Mouse (Mus musculus): ENCODE data around the gene Ppp1r21.

The Ppp1r21 gene

GRCm38 (mm10) chr17:88530667-88531066 is 749 bp downstream of the Ppp1r21 start:
- DNase-seq = peak in 1 of 2 experiments; percentile 15

DNA sequence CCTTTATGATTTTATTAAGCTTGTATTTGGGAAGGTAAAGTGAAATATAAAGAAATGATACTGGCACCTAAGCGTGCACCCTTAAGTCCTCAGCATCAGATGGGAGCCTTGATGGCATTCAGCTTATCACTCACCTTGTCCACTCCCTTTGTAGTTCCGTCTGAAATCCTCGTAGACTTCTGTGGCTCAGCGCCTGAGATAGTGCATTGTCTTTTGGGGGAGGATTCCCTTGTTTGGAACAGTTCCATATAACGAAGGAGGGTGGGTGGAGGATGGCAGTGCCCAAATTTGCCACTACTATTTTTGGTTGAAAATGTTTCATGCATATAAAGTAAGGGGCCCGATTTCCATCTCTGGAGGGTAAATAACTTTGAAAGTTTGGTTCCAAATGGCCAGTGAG is 1.3 kb downstream of the Ppp1r21 start:
- DNase-seq = no peak

- no peak for DNase-seq
Observed at GRCm38 (mm10) chr17:88537842-88538430, 8.0 kb downstream of the Ppp1r21 start.

- DNase-seq = no peak
Observed at GRCm38 (mm10) chr17:88542771-88543416, 13.0 kb downstream of the Ppp1r21 start.

GRCm38 (mm10) chr17:88543417-88543782 is 13.5 kb downstream of the Ppp1r21 start:
- DNase-seq = no peak

DNA sequence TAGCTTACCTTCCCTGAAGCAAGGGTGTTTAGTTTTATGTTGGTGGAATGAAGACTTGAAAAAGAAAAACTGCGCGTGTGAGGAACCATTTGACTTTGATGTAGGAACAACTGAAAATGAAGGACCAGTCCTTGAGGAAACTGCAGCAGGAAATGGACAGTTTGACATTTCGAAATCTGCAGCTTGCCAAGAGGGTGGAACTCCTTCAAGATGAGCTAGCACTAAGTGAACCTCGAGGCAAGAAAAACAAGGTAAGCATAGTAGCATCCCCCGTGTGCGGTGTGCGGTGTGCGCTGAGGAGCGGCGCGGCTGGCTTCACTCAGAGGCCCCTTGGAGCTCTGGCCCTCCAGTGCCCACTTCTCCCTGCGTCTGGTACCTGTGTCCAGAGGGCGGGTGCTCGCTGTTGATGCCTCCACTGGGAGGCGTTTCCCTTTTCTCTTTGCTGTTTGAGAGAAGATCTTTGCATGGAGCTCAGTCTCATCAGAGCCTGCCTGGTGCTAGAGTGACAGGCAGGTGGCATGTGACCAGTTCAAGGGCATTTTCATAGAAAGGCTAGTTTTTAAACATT is 15.4 kb downstream of the Ppp1r21 start:
- no peak for DNase-seq

DNA sequence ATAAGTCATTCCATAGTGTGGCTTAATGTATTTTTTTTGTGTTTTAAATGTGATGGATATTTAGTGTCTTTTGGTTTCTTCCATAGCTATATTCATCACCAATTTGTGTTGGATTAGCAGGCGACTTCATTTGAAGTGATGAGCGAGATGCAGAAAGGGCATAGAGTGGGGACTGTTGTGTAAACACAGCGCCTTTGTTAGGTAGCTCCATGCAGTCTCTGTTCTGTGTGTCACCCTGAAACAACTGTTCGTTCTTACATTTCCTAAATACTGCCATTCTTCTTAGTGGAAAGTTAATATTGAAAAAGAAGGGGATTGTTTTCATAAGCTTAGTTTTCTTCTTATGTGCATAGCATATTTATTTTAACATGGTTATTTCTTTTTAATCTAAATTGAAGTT is 16.8 kb downstream of the Ppp1r21 start:
- no peak for DNase-seq

DNA sequence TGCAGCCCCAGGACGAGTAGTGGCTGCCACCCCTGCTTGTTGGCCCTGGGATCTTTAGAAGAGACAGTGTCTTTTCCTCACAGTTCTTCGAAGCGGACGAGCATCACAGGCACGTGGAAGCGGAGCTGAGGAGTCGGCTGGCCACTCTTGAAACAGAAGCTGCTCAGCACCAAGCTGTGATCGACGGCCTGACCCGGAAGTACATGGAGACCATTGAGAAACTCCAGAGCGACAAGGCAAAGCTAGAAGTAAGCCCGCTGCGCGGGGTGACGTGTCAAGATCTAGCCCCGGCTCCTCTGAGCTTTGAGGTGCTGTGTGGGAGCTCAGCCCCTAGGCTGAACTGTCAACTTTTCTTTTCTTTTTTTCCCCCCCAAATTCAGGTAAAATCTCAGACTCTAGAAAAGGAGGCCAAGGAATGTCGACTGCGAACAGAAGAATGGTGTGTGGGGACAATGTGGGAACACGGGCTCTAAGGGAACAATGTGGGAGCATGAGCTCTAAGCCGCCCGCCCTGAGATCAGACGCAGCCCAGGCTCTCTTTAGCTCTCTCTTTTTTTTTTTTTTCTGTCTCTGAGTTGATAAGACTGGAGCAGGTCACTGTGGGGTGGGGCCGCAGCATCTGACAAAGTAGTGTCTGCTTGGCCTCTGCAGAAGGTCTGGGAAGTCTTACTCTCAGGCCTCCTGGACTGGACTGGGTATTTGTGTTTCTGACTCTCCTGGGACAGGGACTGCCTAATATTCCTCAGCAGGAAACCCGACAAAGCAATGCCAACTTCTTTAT is 19.7 kb downstream of the Ppp1r21 start:
- DNase-seq = no peak

GRCm38 (mm10) chr17:88550351-88550750 is 20.4 kb downstream of the Ppp1r21 start:
- no peak for DNase-seq

DNA sequence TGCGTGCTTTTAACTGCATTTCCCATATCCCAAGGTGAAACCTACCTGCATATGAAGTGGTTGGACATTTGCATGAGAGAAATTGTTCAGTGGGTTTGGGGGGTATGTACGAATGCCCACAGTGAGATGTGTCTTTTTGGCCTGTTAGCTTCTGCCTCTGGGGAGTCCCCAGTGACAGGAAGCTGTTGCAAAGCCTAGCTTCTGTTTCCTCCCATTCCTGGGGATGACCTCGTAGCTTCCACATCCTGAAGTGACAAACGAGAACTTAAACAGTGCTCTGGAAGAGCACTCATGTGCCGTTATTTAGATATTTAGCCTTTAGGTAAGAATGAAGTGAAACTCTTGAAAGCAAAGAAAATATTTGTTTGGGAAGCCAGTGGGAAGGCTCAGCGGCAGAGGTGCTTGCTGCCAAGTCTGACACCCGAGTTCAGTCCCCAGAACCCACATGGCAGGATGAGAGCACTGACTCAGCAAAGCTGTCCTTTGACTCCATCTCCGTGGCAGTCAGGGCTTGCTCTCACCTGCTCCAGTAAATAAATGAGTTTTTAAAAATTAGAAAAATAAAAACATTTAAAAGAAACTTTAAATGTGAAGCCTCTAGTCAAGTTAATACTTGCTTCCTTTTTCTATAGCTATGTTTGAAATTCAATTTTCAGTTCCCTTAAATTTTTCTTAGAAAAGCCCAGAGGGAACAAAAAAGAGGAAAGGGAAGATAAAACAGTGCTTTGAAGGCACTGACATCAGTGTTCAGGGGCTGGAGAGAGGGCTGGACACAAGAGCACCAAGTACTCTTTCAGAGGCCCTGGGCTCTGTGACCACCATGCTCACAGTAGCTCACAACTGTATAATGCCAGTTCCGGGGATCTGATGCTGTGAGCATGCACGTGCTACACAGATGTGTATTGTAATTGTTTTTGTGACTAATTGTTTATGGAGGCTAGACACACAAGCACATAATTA is 21.3 kb downstream of the Ppp1r21 start:
- DNase-seq = peak in 1 of 2 experiments; percentile 29

DNA sequence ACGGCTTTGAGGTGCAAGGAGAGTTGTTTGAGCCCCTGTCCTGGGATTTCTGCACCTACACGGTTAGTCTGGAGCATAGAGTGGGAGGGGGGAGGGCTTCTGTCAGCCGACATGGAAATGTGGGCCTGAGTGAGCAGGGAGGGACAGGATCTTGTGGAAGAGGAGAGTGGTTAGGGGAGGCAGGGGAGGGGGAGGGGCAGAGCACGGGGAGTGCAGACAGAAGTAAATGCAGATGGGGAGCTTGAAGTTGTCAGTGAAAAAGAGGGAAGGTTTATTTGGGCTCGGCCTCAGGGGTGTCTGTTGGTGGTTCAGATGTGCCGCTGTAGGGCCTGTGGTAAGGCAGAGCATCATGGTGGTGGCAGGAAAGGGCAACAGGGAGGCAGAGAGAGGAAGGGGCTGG is 22.6 kb downstream of the Ppp1r21 start:
- DNase-seq = no peak

DNA sequence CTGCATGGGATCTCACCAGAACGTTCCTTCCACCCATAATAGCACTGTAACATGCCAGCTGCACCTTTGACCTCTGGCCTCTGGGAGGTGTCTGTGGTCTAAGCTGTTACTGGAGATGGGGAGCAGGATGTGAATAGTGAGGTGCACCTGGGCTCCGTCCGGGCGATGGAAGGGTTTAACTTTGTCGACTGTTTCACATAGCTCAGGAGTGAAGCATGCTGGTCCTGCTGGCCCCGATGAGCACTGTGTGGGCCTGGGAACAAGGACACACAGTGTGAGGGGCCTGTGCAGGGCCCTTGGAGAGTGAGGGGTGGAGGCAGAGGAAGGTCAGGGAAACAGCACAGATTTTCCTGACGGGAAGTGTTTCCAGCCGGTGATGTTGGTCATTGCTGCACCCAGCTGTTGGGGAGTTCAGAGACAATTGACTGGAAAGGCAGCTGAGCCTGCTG is 23.1 kb downstream of the Ppp1r21 start:
- DNase-seq = peak in 1 of 2 experiments; percentile 44

DNA sequence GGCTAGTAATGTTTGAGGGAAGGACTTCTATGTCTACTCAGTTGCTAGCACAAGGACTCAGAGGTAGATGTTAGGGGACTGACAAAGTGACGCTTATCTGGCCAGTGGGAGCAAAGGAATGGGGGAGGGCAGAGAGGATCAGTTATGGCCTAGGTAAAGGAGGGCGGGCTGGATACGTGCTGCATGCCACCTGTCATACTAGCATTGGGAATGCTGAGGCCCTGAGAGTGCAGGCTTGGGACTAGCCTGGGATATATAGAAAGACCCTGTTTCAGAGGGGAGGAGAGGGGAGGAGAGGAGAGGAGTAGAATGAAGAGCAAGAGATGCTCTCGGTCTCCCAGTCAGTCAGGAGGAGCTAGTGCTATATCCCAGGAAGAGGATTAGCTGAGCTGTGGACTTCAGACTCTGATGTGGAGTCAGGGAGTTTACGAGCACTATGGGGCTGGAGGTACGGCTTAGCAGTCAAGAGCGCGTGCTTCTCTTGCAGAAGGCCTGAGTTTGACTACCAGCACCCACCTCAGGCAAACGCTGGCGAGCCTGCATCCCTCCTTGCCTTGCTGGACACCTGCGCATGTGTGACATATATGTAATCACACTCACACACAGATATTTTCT is 23.7 kb downstream of the Ppp1r21 start:
- DNase-seq = no peak

DNA sequence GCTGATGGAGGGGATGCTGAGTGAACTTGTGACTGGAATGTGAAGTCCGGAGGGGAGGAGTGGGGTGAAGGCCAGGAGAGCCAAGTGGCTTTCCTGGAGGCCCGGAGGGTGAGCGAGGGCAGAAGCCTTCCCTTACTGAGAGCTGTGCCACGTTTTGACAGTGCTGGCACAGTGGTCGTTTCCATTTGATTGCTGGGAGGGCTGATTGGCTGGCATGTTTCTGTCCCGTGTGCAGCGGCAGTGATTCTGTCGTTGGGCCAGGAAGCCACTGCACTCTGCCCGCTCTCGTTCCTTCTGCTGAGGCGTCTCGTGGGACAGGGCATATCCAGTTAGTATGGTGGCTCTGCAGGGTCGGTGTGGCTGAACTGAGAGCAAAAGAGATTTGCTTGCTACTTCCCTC is 26.3 kb downstream of the Ppp1r21 start:
- DNase-seq = no peak

GRCm38 (mm10) chr17:88556688-88557087 is 26.8 kb downstream of the Ppp1r21 start:
- DNase-seq = no peak

DNA sequence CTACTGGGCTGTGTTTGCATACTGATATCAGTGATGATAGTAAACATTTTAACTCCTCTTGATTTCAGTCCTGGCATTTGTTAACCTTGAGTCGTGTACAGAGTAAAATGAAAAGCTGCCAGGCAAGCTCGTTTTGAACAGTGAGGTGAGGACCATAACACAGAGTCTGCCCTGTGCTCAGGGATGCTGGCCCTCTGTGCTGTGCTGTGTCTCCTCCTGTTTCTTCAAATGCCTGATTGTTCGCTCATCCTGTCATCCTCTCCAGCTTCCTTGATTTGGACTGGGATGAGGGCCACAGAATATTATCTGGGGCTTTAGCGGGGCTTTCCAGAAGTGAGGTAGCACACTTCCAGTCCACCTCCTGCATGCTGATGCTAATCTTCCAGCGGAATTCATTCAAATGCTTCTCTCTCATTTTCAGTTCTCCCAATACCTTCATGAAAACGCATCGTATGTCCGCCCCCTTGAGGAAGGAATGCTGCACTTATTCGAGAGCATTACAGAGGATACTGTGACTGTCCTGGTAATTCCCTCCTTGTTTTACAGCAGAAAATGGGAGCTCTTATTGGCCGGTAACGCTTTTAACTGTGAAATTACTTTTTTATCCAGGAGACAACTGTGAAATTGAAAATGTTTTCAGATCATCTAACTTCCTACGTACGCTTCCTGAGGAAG is 28.4 kb downstream of the Ppp1r21 start:
- peak in 1 of 2 experiments; percentile 78 for DNase-seq

DNA sequence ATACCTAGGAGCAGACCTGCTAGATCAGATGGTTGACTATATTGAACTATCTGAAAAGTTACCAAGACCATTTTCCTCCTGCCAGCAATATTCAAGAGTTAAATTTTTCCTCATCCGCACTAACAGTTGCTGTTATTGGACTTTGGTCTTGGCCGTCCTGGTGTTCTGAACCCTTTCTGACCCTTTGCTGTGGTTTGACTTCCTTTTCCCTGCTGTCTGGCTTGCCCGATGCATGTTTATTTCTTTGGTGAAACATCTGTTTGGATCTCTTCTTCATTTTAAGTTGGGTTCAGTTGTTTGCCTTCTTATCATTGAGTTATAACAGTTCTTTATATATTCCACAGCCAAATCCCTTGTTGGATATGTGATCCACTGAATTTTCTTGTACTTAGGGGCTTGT is 33.7 kb downstream of the Ppp1r21 start:
- DNase-seq = no peak

DNA sequence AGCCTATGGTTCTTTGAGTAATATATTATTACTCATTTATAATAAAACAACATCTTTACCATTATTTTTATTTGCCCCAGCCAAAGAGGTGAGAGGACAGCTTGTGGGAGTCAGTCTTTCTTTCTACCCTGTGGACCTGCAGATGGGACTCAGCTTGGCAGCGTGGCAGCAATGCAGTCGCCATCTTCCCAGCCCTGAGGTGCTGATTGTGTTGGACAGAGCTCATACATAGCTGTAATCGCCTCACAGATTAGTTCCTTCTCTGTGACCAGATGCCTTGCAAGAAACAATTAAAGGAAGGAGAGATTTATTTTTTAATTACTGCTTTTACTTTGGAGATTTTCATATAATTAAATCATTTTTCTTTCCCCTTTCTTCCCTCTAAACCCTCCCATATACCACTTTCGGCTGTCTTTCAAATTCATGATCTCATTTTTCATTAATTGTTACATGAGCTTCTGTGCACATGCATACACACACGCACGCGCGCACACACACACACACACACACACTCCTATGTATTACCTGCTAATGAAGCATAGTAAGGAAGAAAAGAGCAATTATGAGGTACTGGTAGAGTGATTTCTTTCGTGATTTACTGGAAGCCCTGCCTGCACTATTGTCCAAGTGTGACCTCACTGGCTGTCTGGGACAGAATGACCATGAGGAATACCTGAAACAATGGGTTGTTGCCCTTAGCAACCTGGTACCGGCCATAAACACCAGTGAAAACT is 40.1 kb downstream of the Ppp1r21 start:
- DNase-seq = no peak

DNA sequence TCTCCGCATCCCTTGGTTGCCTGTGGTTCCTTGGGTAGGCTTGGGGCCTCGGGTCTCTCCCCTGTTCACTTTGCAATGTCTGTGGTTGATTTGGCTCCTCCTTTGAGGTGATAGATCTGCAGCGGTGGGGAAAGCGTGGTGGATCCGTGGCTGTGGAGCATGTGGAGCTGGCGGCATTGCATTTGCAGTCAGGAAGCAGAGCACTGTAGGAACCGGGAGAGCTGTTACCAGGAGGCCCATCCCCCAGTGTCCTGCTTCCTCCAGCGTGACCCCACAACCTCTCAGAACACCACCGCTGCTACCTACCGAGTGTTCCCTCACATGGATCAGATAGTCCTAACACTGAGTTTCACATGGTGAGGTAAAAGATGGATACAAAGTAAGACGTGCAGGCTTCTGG is 40.9 kb downstream of the Ppp1r21 start:
- no peak for DNase-seq

- no peak for DNase-seq
Observed at GRCm38 (mm10) chr17:88574811-88575210, 44.9 kb downstream of the Ppp1r21 start.

Measured in lung, postnatal 4 days (tissue).